29 mouse cellular contexts compared by ENCODE assay signal in genomic region chr3:135515246-135515645, GRCm38 (mm10). TPM values are rescaled to one million over a fixed set of nuclear protein-coding genes. Genes with fewer than 3 reads are reported as not detected.
A peak's percentile ranks its signal among the peaks of the same experiment; 100 is the strongest.
DNase-seq lines count a peak whose midpoint lies in the region; ATAC-seq lines count a peak whose summit lies in the region.
"Had no signal": no experiment of that assay in that cellular context is flagged by ENCODE, and none has a peak within 500 bp of the region (broad histone marks: within the 10 kb centered on the region; RNA-seq: fewer than 3 reads in every experiment).

No protein-coding gene starts in this region.

- peak overlapping the region; percentile 29; the same call in 1 of the 2 replicates for H3K27ac ChIP-seq in heart, embryonic 12.5 days (ENCODE audit: poor library complexity, severe bottlenecking)
- H3K27ac ChIP-seq: forebrain, embryonic 13.5 days; hindbrain, embryonic 13.5 days; kidney, embryonic 15.5 days; layer of hippocampus, adult 2 months; limb, embryonic 13.5 days; lung, embryonic 15.5 days; midbrain, embryonic 13.5 days; neural tube, embryonic 15.5 days; stomach, embryonic 15.5 days had no signal

- no peak overlapping the region for H3K4me3 ChIP-seq in heart, embryonic 12.5 days
- H3K4me3 ChIP-seq in megakaryocyte, embryonic 14.5 days (replicated peaks), result peak overlapping the region; percentile 56
- H3K4me3 ChIP-seq: forebrain, embryonic 13.5 days; hindbrain, embryonic 13.5 days; kidney, embryonic 15.5 days; layer of hippocampus, adult 2 months; limb, embryonic 13.5 days; lung, embryonic 15.5 days; midbrain, embryonic 13.5 days; neural tube, embryonic 15.5 days; stomach, embryonic 15.5 days had no signal

- no peak overlapping the region for H3K9ac ChIP-seq in heart, embryonic 12.5 days
- H3K9ac ChIP-seq: forebrain, embryonic 13.5 days; hindbrain, embryonic 13.5 days; kidney, embryonic 15.5 days; limb, embryonic 13.5 days; lung, embryonic 15.5 days; midbrain, embryonic 13.5 days; neural tube, embryonic 15.5 days; stomach, embryonic 15.5 days had no signal

- DNase-seq in heart, postnatal 10 days, result no peak
- peak; percentile 38 for DNase-seq in thymus, postnatal 25 days
- no peak for DNase-seq in cerebellum, postnatal 10 days
- DNase-seq in kidney, adult 18-20 months, result no peak
- DNase-seq: adrenal gland, adult 8-10 months; cerebellum, adult 8-10 months; cerebellum, postnatal 36 days; gastrocnemius, postnatal 10 days; heart, postnatal 4 days; kidney, adult 11 months; kidney, postnatal 25 days; lung, postnatal 36 days; retina, postnatal 1 day; right cerebral cortex, postnatal 14 days had no signal

- intact Hi-C loops in heart, postnatal 10 days (cut with DNase I), result no loop called here

- H3K4me2 ChIP-seq in heart, embryonic 12.5 days, result no peak overlapping the region
- H3K4me2 ChIP-seq: forebrain, embryonic 13.5 days; hindbrain, embryonic 13.5 days; kidney, embryonic 15.5 days; limb, embryonic 13.5 days; liver, embryonic 11.5 days; lung, embryonic 15.5 days; midbrain, embryonic 13.5 days; neural tube, embryonic 15.5 days; stomach, embryonic 15.5 days had no signal

- no peak for ATAC-seq in heart, embryonic 12.5 days (ENCODE audit: insufficient number of reproducible peaks, low FRiP score)
- ATAC-seq in megakaryocyte, adult 5-6 weeks (ENCODE audit: poor library complexity, severe bottlenecking), result no peak
- ATAC-seq in CD4-positive, CD25-positive, alpha-beta regulatory T cell, adult 4 months, result peak; percentile 26
- ATAC-seq: forebrain, embryonic 13.5 days; midbrain, embryonic 13.5 days had no signal

- H3K36me3 ChIP-seq in heart, embryonic 12.5 days, result peaks cover 22% of the 10 kb centered on the region
- H3K36me3 ChIP-seq in megakaryocyte, embryonic 14.5 days (replicated peaks; ENCODE audit: low read length), result peaks cover 52% of the 10 kb centered on the region
- H3K36me3 ChIP-seq: hindbrain, embryonic 13.5 days; kidney, embryonic 15.5 days; limb, embryonic 13.5 days; lung, embryonic 15.5 days; midbrain, embryonic 13.5 days; neural tube, embryonic 15.5 days; stomach, embryonic 15.5 days had no signal

- no peaks in the 10 kb centered on the region for H3K27me3 ChIP-seq in heart, embryonic 12.5 days (replicated peaks)
- no peaks in the 10 kb centered on the region for H3K27me3 ChIP-seq in megakaryocyte, embryonic 14.5 days (replicated peaks)
- H3K27me3 ChIP-seq: CH12.LX; forebrain, embryonic 13.5 days; hindbrain, embryonic 13.5 days; kidney, embryonic 15.5 days; limb, embryonic 13.5 days; lung, embryonic 15.5 days; midbrain, embryonic 13.5 days; neural tube, embryonic 15.5 days; stomach, embryonic 15.5 days had no signal

- peaks cover 61% of the 10 kb centered on the region for H3K4me1 ChIP-seq in heart, embryonic 12.5 days (replicated peaks)
- H3K4me1 ChIP-seq in megakaryocyte, embryonic 14.5 days, result peaks cover 66% of the 10 kb centered on the region
- H3K4me1 ChIP-seq: limb, embryonic 13.5 days; neural tube, embryonic 15.5 days had no signal

- 68% methylated on average over 5 of the region's 5 CpGs for WGBS in heart, embryonic 12.5 days

- no peaks in the 10 kb centered on the region for H3K9me3 ChIP-seq in heart, embryonic 12.5 days (replicated peaks)
- H3K9me3 ChIP-seq in megakaryocyte, embryonic 14.5 days, result no peaks in the 10 kb centered on the region
- H3K9me3 ChIP-seq: forebrain, embryonic 13.5 days; hindbrain, embryonic 13.5 days; kidney, embryonic 15.5 days; limb, embryonic 13.5 days; lung, embryonic 15.5 days; midbrain, embryonic 13.5 days; neural tube, embryonic 15.5 days; stomach, embryonic 15.5 days had no signal

RNA-seq across cellular contexts. Expression of gene Manba, which starts 29.8 kb away (rescaled TPM):
- polyA plus RNA-seq in heart, embryonic 12.5 days (2016; fragmentation: Nextera tagmentation; extraction: Ambion mirVana), result 42.2 and 43.7 TPM in 2 replicates
- 10 to 100 TPM; 22.5 to 26.8 TPM for total RNA-seq in heart, postnatal 10 days (2021)
- 1.7 TPM in 1 of 2 replicates, not detected in the other for polyA plus RNA-seq in megakaryocyte, embryonic 14.5 days (2012; ENCODE audit: insufficient read depth, low replicate concordance)
- 27.7 and 29.0 TPM in 2 replicates for total RNA-seq in megakaryocyte, adult 5-6 weeks (2015)
- total RNA-seq in megakaryocyte, adult 5-6 weeks (2017), result 28.0 and 31.5 TPM in 2 replicates
- 10 to 100 TPM; 22.4 to 32.8 TPM for polyA plus RNA-seq in CD4-positive, CD25-positive, alpha-beta regulatory T cell, adult 4 months (2017; shearing (Covaris generic))
